Mouse (Mus musculus) left cerebral cortex, postnatal 36 days (tissue): ENCODE results near the gene Nudt3. TPM values are rescaled to one million over a fixed set of nuclear protein-coding genes. Genes with fewer than 3 reads are reported as not detected.

Experiments used
- DNase-seq, 2 experiments: peaks; one replicate each; pipeline ENCODE4 v3.0.0; 2021 to 2022; ENCODE audit warnings: low spot score in 2 of 2, mixed read lengths in 1 of 2
- intact Hi-C: fragments of 180-260 bp; cut with DNase I; formaldehyde crosslinking; loops from one replicate; pipeline ENCODE4 v1.15.1; 2025
- total RNA-seq, 2 experiments: library from RNA; stranded (reverse); gene quantifications; 2 replicates each; pipeline ENCODE4 v1.2.3; 2021

The Nudt3 gene
- total RNA-seq, 2 experiments from 2014 or later, result 511 to 604 TPM

- intact Hi-C loops, result no loop called here
Observed at GRCm38 (mm10) chr17:27576056-27576455, 47.2 kb downstream of the Nudt3 start.

GRCm38 (mm10) chr17:27575116-27575776, 48.0 kb downstream of the Nudt3 start:
- intact Hi-C loops, result no loop called here
- DNase-seq, result no peak

More at GRCm38 (mm10) chr17:27576056-27576455, 47.2 kb downstream of the Nudt3 start:
- no peak for DNase-seq

GRCm38 (mm10) chr17:27574470-27575115, 48.7 kb downstream of the Nudt3 start:
- intact Hi-C loops, result no loop called here
- peak in 1 of 2 experiments; percentile 75 for DNase-seq

GRCm38 (mm10) chr17:27573772-27574320, 49.4 kb downstream of the Nudt3 start:
- intact Hi-C loops, result no loop called here
- no peak for DNase-seq

- intact Hi-C loops, result no loop called here
- no peak for DNase-seq
Observed at GRCm38 (mm10) chr17:27571315-27571714, 52.0 kb downstream of the Nudt3 start.

GRCm38 (mm10) chr17:27568228-27568627, 55.1 kb downstream of the Nudt3 start:
- DNase-seq, result no peak
- intact Hi-C loops, result no loop called here

GRCm38 (mm10) chr17:27565942-27566267, 57.4 kb downstream of the Nudt3 start:
- intact Hi-C loops, result loop anchor here (2.0 kb wide), 2 partner anchors 57 to 69 kb away; partner anchors contain the start of genes Nudt3 and RPS10-NUDT3

GRCm38 (mm10) chr17:27565163-27565941, 57.9 kb downstream of the Nudt3 start, which contains the start of gene AI413582:
Gene AI413582, minus strand, starts transcription at chr17:27565756.
- intact Hi-C loops, result loop anchor here (2.0 kb wide), 2 partner anchors 57 to 69 kb away; partner anchors contain the start of genes Nudt3 and RPS10-NUDT3
- DNase-seq, result peak; percentile 97 to 98

More at GRCm38 (mm10) chr17:27565942-27566267, 57.4 kb downstream of the Nudt3 start:
- DNase-seq, result no peak

- intact Hi-C loops, result loop anchor here (2.0 kb wide), 2 partner anchors 58 to 70 kb away; partner anchors contain the start of genes Nudt3 and RPS10-NUDT3
- DNase-seq, result no peak
Observed at GRCm38 (mm10) chr17:27564391-27565162, 58.7 kb downstream of the Nudt3 start.

- no peak for DNase-seq
- intact Hi-C loops, result loop anchor here (2.0 kb wide), 2 partner anchors 59 to 71 kb away; partner anchors contain the start of genes Nudt3 and RPS10-NUDT3
Observed at GRCm38 (mm10) chr17:27563771-27564244, 59.5 kb downstream of the Nudt3 start.

GRCm38 (mm10) chr17:27561809-27562526, 61.3 kb downstream of the Nudt3 start:
- intact Hi-C loops, result no loop called here
- peak; percentile 66 to 70 for DNase-seq

- intact Hi-C loops, result no loop called here
- no peak for DNase-seq
Observed at GRCm38 (mm10) chr17:27560926-27561480, 62.3 kb downstream of the Nudt3 start.

GRCm38 (mm10) chr17:27559596-27559995, 63.7 kb downstream of the Nudt3 start:
- intact Hi-C loops, result no loop called here
- no peak for DNase-seq

GRCm38 (mm10) chr17:27558845-27559244, 64.5 kb downstream of the Nudt3 start:
- intact Hi-C loops, result no loop called here
- no peak for DNase-seq

GRCm38 (mm10) chr17:27557927-27558661, 65.2 kb downstream of the Nudt3 start:
- intact Hi-C loops, result no loop called here
- no peak for DNase-seq

GRCm38 (mm10) chr17:27557181-27557926, 65.9 kb downstream of the Nudt3 start:
- intact Hi-C loops, result no loop called here
- DNase-seq, result no peak
